Mouse (Mus musculus) embryonic fibroblast, embryonic 13.5 days (primary cell): Measurements from ENCODE around the gene Ssu72. TPM values are rescaled to one million over a fixed set of nuclear protein-coding genes. Genes with fewer than 3 reads are reported as not detected.

Experiments
- H3K27ac ChIP-seq: 2 replicates; pipeline ENCODE4 v1.5.1; 2012; ENCODE audit warnings: low read length, control low read depth, inconsistent platforms; ENCODE audit not compliant: insufficient read depth
- H3K4me1 ChIP-seq: 2 replicates; pipeline ENCODE4 v1.6.1; 2011; ENCODE audit warnings: low read length; ENCODE audit not compliant: control insufficient read depth, insufficient read depth
- H3K4me3 ChIP-seq: 2 replicates; pipeline ENCODE4 v1.5.1; 2011; ENCODE audit warnings: mild to moderate bottlenecking, control low read depth, low read length; ENCODE audit not compliant: insufficient read depth
- CTCF ChIP-seq: IDR thresholded peaks from 2 replicates; pipeline ENCODE4 v1.5.1; 2011; ENCODE audit warnings: mild to moderate bottlenecking, control low read depth, low read length, moderate library complexity, borderline replicate concordance; ENCODE audit not compliant: insufficient read depth
- POLR2A ChIP-seq: IDR thresholded peaks from 2 replicates; pipeline ENCODE4 v1.6.1; 2011; ENCODE audit warnings: low read depth, mild to moderate bottlenecking, control low read depth, low read length, moderate library complexity
- polyA plus RNA-seq: library from polyadenylated mRNA; stranded (reverse); fragments of >200 nt; gene quantifications from 2 replicates; pipeline ENCODE4 v1.2.4, GENCODE M21; 2011; ENCODE audit warnings: low read depth; ENCODE audit not compliant: missing spikeins, insufficient read length

Ssu72 gene
- polyA plus RNA-seq, 1 experiment, result 101 TPM

GRCm38 (mm10) chr4:155757011-155757410 is 52.4 kb downstream of the Ssu72 start:
- TF ChIP-seq POLR2A, result no peak
- TF ChIP-seq CTCF, result no peak
- Histone ChIP-seq H3K4me3 (no peak overlapping the region), H3K27ac (no peak overlapping the region), H3K4me1 (peaks cover 5% of the 10 kb centered on the region; the same call in 1 of the 2 replicates)

- Histone ChIP-seq H3K27ac (no peak overlapping the region), H3K4me3 (peak overlapping the region; percentile 96), H3K4me1 (peaks cover 5% of the 10 kb centered on the region; the same call in 1 of the 2 replicates)
- 0 out of 2 replicates have a peak, but pooled peaks have one; percentile 13 for TF ChIP-seq POLR2A
- no peak for TF ChIP-seq CTCF
Observed at GRCm38 (mm10) chr4:155759862-155760612, 55.4 kb downstream of the Ssu72 start.

GRCm38 (mm10) chr4:155760613-155761355 is 56.2 kb downstream of the Ssu72 start, which contains the start of gene Atad3a:
Gene Atad3a, minus strand, starts transcription at chr4:155761093.
- H3K4me1 ChIP-seq, result peaks cover 5% of the 10 kb centered on the region; the same call in 1 of the 2 replicates
- TF ChIP-seq POLR2A (peak; percentile 89), CTCF (no peak)
- H3K4me3 ChIP-seq, result peak within 1 kb of the TSS; percentile 96
- no peak within 1 kb of the TSS for H3K27ac ChIP-seq

- TF ChIP-seq CTCF, result no peak
- TF ChIP-seq POLR2A, result no peak
- Histone ChIP-seq H3K4me3 (peak overlapping the region; percentile 77), H3K27ac (no peak overlapping the region), H3K4me1 (peaks cover 5% of the 10 kb centered on the region; the same call in 1 of the 2 replicates)
Observed at GRCm38 (mm10) chr4:155761356-155762099, 56.9 kb downstream of the Ssu72 start.

GRCm38 (mm10) chr4:155762357-155762756 is 57.8 kb downstream of the Ssu72 start:
- TF ChIP-seq CTCF (no peak), POLR2A (no peak)
- H3K4me1 ChIP-seq, result peaks cover 5% of the 10 kb centered on the region; the same call in 1 of the 2 replicates
- no peak overlapping the region for H3K27ac ChIP-seq
- H3K4me3 ChIP-seq, result no peak overlapping the region

- Histone ChIP-seq H3K4me1 (no peaks in the 10 kb centered on the region), H3K27ac (no peak overlapping the region), H3K4me3 (no peak overlapping the region)
- TF ChIP-seq POLR2A (no peak), CTCF (no peak)
Observed at GRCm38 (mm10) chr4:155769496-155769879, 64.9 kb downstream of the Ssu72 start.

GRCm38 (mm10) chr4:155769880-155770512 is 65.4 kb downstream of the Ssu72 start:
- H3K4me1 ChIP-seq, result peaks cover under 1% of the 10 kb centered on the region; the same call in 1 of the 2 replicates
- peak overlapping the region; percentile 32 for H3K4me3 ChIP-seq
- H3K27ac ChIP-seq, result peak overlapping the region; percentile 43; the same call in 1 of the 2 replicates
- TF ChIP-seq CTCF (peak; percentile 93), POLR2A (peak; percentile 70)

- H3K27ac ChIP-seq, result no peak overlapping the region
- H3K4me1 ChIP-seq, result peaks cover 6% of the 10 kb centered on the region
- no peak overlapping the region for H3K4me3 ChIP-seq
- no peak for TF ChIP-seq CTCF
- TF ChIP-seq POLR2A, result no peak
Observed at GRCm38 (mm10) chr4:155770626-155771025, 66.0 kb downstream of the Ssu72 start.

- no peak overlapping the region for H3K4me3 ChIP-seq
- H3K4me1 ChIP-seq, result peaks cover 8% of the 10 kb centered on the region
- TF ChIP-seq POLR2A (no peak), CTCF (no peak)
- H3K27ac ChIP-seq, result no peak overlapping the region
Observed at GRCm38 (mm10) chr4:155771706-155772105, 67.1 kb downstream of the Ssu72 start.
